Mouse (Mus musculus): ENCODE measurements at regions not wholly inside any gene's neighbourhood (a gene's known extent, or its start where the extent isn't known, plus 50 kb on each side); places are given as distances from the start of the nearest gene placed in this dataset.

GRCm38 (mm10) chr12:25188556-25188955, 91.6 kb upstream of the Id2 start:
- no peak for TF ChIP-seq CTCF (IDR thresholded peaks at IDR 0.05; ENCODE audit: borderline replicate concordance, insufficient read depth, low read depth, low read length)
- no peak for TF ChIP-seq POLR2A (IDR thresholded peaks at IDR 0.05; ENCODE audit: borderline replicate concordance, insufficient read depth, low read length)
